Mouse (Mus musculus) lung, postnatal 0 days (tissue): ENCODE measurements around the gene Zfp39. TPM values are rescaled to one million over a fixed set of nuclear protein-coding genes. Genes with fewer than 3 reads are reported as not detected.

Experiments used
- ATAC-seq: fragments of 200-750 bp; cut with Nextera tagmentation; 2 replicates; pipeline ENCODE4 v1.8.0; 2017; ENCODE audit warnings: moderate library complexity
- DNase-seq: peaks from one replicate; pipeline ENCODE4 v3.0.0-alpha.2; 2016; ENCODE audit warnings: low spot score
- H3K27ac ChIP-seq: fragments of 300-500 bp; sonication (generic); 2 replicates; pipeline ENCODE4 v1.5.1; 2014; ENCODE audit warnings: antibody characterized with exemption, mild to moderate bottlenecking, low read length, mixed read lengths
- H3K27me3 ChIP-seq: fragments of 300-500 bp; sonication (generic); replicated peaks from 2 replicates; pipeline ENCODE4 v1.6.1; 2014; ENCODE audit warnings: low read length, mixed read lengths; ENCODE audit not compliant: insufficient read depth
- H3K36me3 ChIP-seq: fragments of 300-500 bp; sonication (generic); 2 replicates; pipeline ENCODE4 v1.6.1; 2014; ENCODE audit warnings: low read length, mixed read lengths; ENCODE audit not compliant: insufficient read depth
- H3K4me1 ChIP-seq: fragments of 300-500 bp; sonication (generic); 2 replicates; pipeline ENCODE4 v1.6.1; 2014; ENCODE audit warnings: antibody characterized with exemption, low read depth, low read length, mixed read lengths; ENCODE audit not compliant: insufficient read depth
- H3K4me2 ChIP-seq: fragments of 300-500 bp; sonication (generic); replicated peaks from 2 replicates; pipeline ENCODE4 v1.6.1; 2014; ENCODE audit warnings: low read depth, mild to moderate bottlenecking, low read length, moderate library complexity, mixed read lengths
- H3K4me3 ChIP-seq: fragments of 300-500 bp; sonication (generic); 2 replicates; pipeline ENCODE4 v1.5.1; 2014; ENCODE audit warnings: low read depth, low read length
- H3K9ac ChIP-seq: fragments of 300-500 bp; sonication (generic); replicated peaks from 2 replicates; pipeline ENCODE4 v1.6.1; 2014; ENCODE audit warnings: low read depth, mild to moderate bottlenecking
- H3K9me3 ChIP-seq: fragments of 300-500 bp; sonication (generic); 2 replicates; pipeline ENCODE4 v1.6.1; 2016; ENCODE audit warnings: low read length, mixed read lengths
- CTCF ChIP-seq: IDR thresholded peaks from 2 replicates; pipeline ENCODE4 v1.5.1; 2016; ENCODE audit warnings: antibody characterized with exemption, mild to moderate bottlenecking
- EP300 ChIP-seq: IDR thresholded peaks from 2 replicates; pipeline ENCODE4 v1.6.1; 2016; ENCODE audit warnings: antibody characterized with exemption, mild to moderate bottlenecking, control low read depth
- WGBS: fragments of 180-500 bp; shearing (Covaris S2); extraction: QIAGEN DNeasy Blood & Tissue Kit; methylation state at CpG from one replicate; pipeline ENCODE4 v1.1.7; 2014; 5-methylcytosine and 5-hydroxymethylcytosine counted together
- polyA plus RNA-seq: library from polyadenylated mRNA; unstranded; fragments of >200 nt; fragmentation: Nextera tagmentation; extraction: Ambion mirVana; gene quantifications from 2 replicates; pipeline ENCODE4 v1.2.1, GENCODE M21; 2015

Zfp39 gene
- polyA plus RNA-seq, 1 experiment from 2014 or later, result 2.8 TPM

DNA sequence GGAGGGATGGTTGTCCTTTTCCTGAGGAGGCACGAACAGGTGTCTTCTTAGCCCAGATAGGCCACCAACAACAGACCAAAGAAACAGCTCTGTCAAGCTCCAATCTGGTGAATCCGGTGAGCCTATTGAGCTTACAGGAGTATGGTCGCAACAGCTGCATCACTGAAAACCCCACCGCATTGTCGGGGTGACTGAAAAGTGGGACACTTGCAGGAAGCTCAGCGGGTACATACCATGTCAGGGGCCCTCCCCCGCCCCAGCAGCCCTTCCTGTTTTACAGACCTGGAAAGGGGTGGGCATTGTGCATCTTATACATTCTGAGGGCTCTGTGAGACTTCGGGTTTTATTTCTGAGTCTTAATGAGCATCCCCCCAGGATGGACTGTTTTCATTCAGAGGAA is 20.3 kb downstream of the Zfp39 start:
- H3K27ac ChIP-seq, result no peak overlapping the region
- H3K9me3 ChIP-seq, result no peaks in the 10 kb centered on the region
- WGBS, result 78% methylated on average over 8 of the region's 8 CpGs
- no peak overlapping the region for H3K4me2 ChIP-seq
- H3K4me3 ChIP-seq, result no peak overlapping the region
- no peaks in the 10 kb centered on the region for H3K4me1 ChIP-seq
- H3K36me3 ChIP-seq, result peaks cover 13% of the 10 kb centered on the region; the same call in 1 of the 2 replicates
- DNase-seq (no peak), ATAC-seq (no peak)
- H3K27me3 ChIP-seq, result no peaks in the 10 kb centered on the region
- TF ChIP-seq CTCF, result no peak
- TF ChIP-seq EP300, result no peak
- no peak overlapping the region for H3K9ac ChIP-seq

DNA sequence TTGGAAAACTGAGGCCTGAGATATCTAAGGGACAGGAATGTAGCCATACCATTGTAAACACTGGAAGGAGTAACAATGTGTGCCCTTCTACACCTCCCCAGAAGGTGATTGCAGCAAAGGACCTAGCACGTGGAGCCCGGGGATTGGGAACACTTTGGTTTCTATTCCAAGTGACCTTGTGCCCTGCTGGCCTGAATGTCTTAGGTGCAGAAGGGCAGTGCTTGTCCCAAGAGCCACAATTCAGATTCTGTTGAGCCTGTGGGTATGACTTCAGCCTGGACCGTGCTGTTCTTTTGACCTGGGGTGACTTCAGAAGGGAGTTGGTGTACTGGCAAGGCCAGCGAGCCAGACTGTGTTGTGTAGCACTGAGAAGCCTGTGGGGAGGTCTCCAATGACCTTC is 33.1 kb downstream of the Zfp39 start:
- DNase-seq, result no peak
- no peaks in the 10 kb centered on the region for H3K9me3 ChIP-seq
- ATAC-seq, result no peak
- no peak for TF ChIP-seq CTCF
- TF ChIP-seq EP300, result no peak
- H3K4me1 ChIP-seq, result peaks cover 8% of the 10 kb centered on the region; the same call in 1 of the 2 replicates
- H3K4me3 ChIP-seq, result no peak overlapping the region
- peaks cover 3% of the 10 kb centered on the region; the same call in 1 of the 2 replicates for H3K36me3 ChIP-seq
- no peak overlapping the region for H3K27ac ChIP-seq
- no peak overlapping the region for H3K9ac ChIP-seq
- WGBS, result 79% methylated on average over 4 of the region's 4 CpGs
- H3K4me2 ChIP-seq, result no peak overlapping the region
- H3K27me3 ChIP-seq, result no peaks in the 10 kb centered on the region

DNA sequence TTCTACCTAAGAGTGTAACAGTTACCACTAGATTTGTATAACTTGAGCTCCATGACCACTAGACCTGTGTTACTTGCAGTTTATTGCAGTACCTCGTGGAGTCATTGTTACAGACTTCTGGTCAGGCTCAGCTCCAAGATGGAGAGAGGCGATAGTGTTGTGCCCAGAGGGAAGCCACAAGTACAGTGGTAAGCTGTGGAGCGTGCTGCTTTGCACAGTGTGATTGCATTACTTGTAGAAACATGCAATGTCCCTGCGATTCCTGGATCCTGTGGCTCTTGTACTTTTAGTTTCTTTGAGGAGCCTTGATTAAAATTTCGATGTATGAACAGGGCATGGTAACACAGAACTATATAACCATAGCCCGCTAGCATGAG is 36.1 kb downstream of the Zfp39 start:
- Histone ChIP-seq H3K9ac (no peak overlapping the region), H3K4me2 (peak overlapping the region; percentile 84), H3K4me1 (peaks cover 8% of the 10 kb centered on the region; the same call in 1 of the 2 replicates), H3K27me3 (no peaks in the 10 kb centered on the region), H3K27ac (no peak overlapping the region), H3K4me3 (peak overlapping the region; percentile 63; the same call in 1 of the 2 replicates), H3K9me3 (no peaks in the 10 kb centered on the region), H3K36me3 (peaks cover 3% of the 10 kb centered on the region; the same call in 1 of the 2 replicates)
- 83% methylated on average over 6 of the region's 6 CpGs for WGBS
- ATAC-seq, result no peak
- no peak for DNase-seq
- no peak for TF ChIP-seq CTCF
- no peak for TF ChIP-seq EP300

DNA sequence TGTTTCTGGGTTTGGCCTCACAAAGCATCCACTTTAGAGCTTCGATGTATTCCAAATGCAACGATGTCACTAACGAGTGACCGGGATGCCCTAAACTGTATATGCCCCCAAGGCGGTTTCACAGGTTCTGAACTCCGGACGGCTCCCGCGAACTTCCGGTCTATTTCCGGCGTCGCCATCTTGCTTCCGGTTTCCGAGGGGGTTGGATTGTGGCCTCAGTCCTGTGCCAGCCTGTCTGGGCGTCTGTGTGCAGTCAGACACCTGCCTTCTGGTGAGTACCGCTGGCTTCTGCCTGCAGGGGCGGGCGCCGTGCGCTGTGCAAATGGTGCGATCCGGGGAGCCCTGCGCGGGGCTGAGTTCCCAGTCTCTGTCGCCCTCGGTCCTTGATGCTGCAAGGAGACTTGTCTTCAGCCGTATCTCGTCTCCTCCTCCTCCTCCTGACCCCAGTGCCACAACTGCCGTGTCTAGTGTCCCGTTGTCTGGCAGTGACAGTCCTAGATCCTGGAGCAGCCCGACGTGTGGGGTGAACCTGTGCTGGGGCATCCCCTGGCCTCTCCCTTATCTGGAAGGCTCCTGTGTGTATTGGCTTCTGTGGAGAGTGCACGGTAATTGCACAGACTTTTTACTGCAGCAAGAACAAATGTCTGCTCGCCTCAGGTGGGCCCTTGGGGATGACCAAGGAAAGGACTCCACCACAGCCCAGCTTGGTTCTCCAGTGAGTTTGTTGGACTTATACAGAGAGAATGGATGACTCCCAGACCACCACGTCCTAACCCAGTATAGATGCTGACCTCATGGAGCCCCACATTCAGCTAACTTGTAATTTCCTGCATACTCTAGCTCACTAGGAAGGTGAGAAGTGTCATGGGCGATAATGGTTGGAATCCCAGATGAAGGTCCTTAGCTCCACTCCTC is 36.7 kb downstream of the Zfp39 start, which contains the start of gene 2810021J22Rik:
Gene 2810021J22Rik, plus strand, starts transcription at position 178 of the 915 bp plus-strand sequence.
- 2% methylated on average over 37 of the region's 37 CpGs for WGBS
- peak within 1 kb of the TSS; percentile 59 for H3K9ac ChIP-seq
- DNase-seq, result peak; percentile 82
- peak; percentile 91 for ATAC-seq
- H3K4me2 ChIP-seq, result peak within 1 kb of the TSS; percentile 84
- H3K36me3 ChIP-seq, result peaks cover 3% of the 10 kb centered on the region; the same call in 1 of the 2 replicates
- H3K4me1 ChIP-seq, result peaks cover 8% of the 10 kb centered on the region; the same call in 1 of the 2 replicates
- no peaks in the 10 kb centered on the region for H3K27me3 ChIP-seq
- H3K27ac ChIP-seq, result peak within 1 kb of the TSS; percentile 62; the same call in 1 of the 2 replicates
- H3K9me3 ChIP-seq, result no peaks in the 10 kb centered on the region
- H3K4me3 ChIP-seq, result peak within 1 kb of the TSS; percentile 63
- TF ChIP-seq CTCF, result peak; percentile 38
- no peak for TF ChIP-seq EP300

DNA sequence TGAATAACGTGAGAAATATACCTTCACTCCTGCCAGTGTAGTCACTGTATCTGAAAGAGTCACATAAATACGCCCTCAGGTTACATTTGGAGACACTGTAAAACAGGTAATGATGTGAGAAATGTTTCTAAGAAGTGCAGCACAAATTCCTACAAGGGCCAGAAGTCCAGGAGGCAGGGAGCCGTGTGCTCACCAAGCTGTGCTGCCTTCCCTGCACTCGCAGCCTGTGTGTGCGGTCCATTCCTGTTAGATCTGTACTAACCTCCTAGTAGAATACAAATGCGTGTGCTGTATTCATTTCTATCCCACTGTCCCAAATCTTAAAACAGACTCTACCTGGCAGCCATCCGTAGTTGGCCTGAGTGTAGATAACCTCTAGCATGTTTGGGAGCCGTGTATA is 43.3 kb downstream of the Zfp39 start:
- no peak for TF ChIP-seq EP300
- TF ChIP-seq CTCF, result no peak
- Histone ChIP-seq H3K9ac (no peak overlapping the region), H3K4me2 (no peak overlapping the region), H3K4me3 (no peak overlapping the region), H3K36me3 (peaks cover 51% of the 10 kb centered on the region), H3K4me1 (no peaks in the 10 kb centered on the region), H3K27ac (no peak overlapping the region), H3K27me3 (no peaks in the 10 kb centered on the region), H3K9me3 (peaks cover 12% of the 10 kb centered on the region)
- 96% methylated on average over 8 of the region's 8 CpGs for WGBS
- no peak for ATAC-seq
- DNase-seq, result no peak

DNA sequence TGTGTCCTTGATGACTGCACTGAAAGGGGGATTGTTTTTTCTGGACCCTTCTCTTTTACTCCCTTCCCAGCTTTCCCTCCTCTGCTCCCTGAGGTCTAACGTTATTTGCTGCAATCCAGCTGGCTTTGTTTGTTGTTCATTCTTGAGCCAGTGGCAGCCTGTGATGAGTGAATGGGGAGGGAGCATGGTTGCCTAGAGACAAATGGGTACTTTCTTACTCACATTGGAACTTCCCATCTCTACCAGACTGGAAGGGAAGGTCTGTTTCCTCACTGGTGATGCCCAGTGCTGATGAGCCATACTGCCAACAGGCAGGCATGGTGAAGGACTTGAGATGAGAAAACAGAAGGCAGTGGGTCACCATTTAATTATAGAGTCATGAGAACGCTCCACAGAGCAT is 54.3 kb downstream of the Zfp39 start:
- TF ChIP-seq CTCF (no peak), EP300 (no peak)
- peaks cover 6% of the 10 kb centered on the region; the same call in 1 of the 2 replicates for H3K4me1 ChIP-seq
- no peak for ATAC-seq
- no peak overlapping the region for H3K4me2 ChIP-seq
- no peak overlapping the region for H3K27ac ChIP-seq
- H3K4me3 ChIP-seq, result no peak overlapping the region
- no peaks in the 10 kb centered on the region for H3K9me3 ChIP-seq
- H3K36me3 ChIP-seq, result peaks cover 11% of the 10 kb centered on the region; the same call in 1 of the 2 replicates
- no peaks in the 10 kb centered on the region for H3K27me3 ChIP-seq
- 57% methylated on average over 2 of the region's 2 CpGs for WGBS
- no peak overlapping the region for H3K9ac ChIP-seq
- DNase-seq, result peak; percentile 11
